Mouse (Mus musculus): Measurements from ENCODE around the gene Megf9. TPM values are rescaled to one million over a fixed set of nuclear protein-coding genes. Genes with fewer than 3 reads are reported as not detected.

Gene Megf9
- total and polyA plus RNA-seq, 2 experiments, result 8.6 to 9.9 TPM

- TF ChIP-seq CTCF (IDR thresholded peaks at IDR 0.05; ENCODE audit: low read depth, low read length) (no peak), POLR2A (IDR thresholded peaks at IDR 0.05; ENCODE audit: extremely low read depth, insufficient read depth, low read length) (no peak)
- Histone ChIP-seq H3K9ac (ENCODE audit: low read depth, low read length) (no peak overlapping the region), H3K4me3 (ENCODE audit: insufficient read depth, low read depth, low read length) (no peak overlapping the region), H3K27ac (replicated peaks; ENCODE audit: insufficient read depth, low read depth, low read length) (no peak overlapping the region), H3K79me2 (ENCODE audit: control insufficient read depth, insufficient read depth, low read length) (no peaks in the 10 kb centered on the region), H3K27me3 (ENCODE audit: control insufficient read depth, insufficient read depth, low read length) (no peaks in the 10 kb centered on the region), H3K36me3 (ENCODE audit: control insufficient read depth, insufficient read depth, low read length) (no peaks in the 10 kb centered on the region), H3K4me1 (ENCODE audit: control insufficient read depth, insufficient read depth, low read length) (no peaks in the 10 kb centered on the region)
- 98% methylated on average over 2 of the region's 2 CpGs for WGBS
- no peak for DNase-seq (ENCODE audit: extremely low read depth, low read depth, low spot score)
These were observed 135.7 kb downstream of the Megf9 start for GRCm38 (mm10) chr4:70399074-70399473.

- no peak for DNase-seq (ENCODE audit: extremely low read depth, low read depth, low spot score)
- no peaks in the 10 kb centered on the region for H3K79me2 ChIP-seq (ENCODE audit: control insufficient read depth, insufficient read depth, low read length)
- no peaks in the 10 kb centered on the region for H3K4me1 ChIP-seq (ENCODE audit: control insufficient read depth, insufficient read depth, low read length)
- H3K4me3 ChIP-seq (ENCODE audit: insufficient read depth, low read depth, low read length), result no peak overlapping the region
- no peak overlapping the region for H3K9ac ChIP-seq (ENCODE audit: low read depth, low read length)
- no peak for TF ChIP-seq POLR2A (IDR thresholded peaks at IDR 0.05; ENCODE audit: extremely low read depth, insufficient read depth, low read length)
- TF ChIP-seq CTCF (IDR thresholded peaks at IDR 0.05; ENCODE audit: low read depth, low read length), result no peak
- no peak overlapping the region for H3K27ac ChIP-seq (replicated peaks; ENCODE audit: insufficient read depth, low read depth, low read length)
- H3K27me3 ChIP-seq (ENCODE audit: control insufficient read depth, insufficient read depth, low read length), result no peaks in the 10 kb centered on the region
- 90% methylated on average over 4 of the region's 4 CpGs for WGBS
- H3K36me3 ChIP-seq (ENCODE audit: control insufficient read depth, insufficient read depth, low read length), result no peaks in the 10 kb centered on the region
These were observed 136.7 kb downstream of the Megf9 start for GRCm38 (mm10) chr4:70398088-70398487.

- TF ChIP-seq CTCF (IDR thresholded peaks at IDR 0.05; ENCODE audit: low read depth, low read length), result no peak
- TF ChIP-seq POLR2A (IDR thresholded peaks at IDR 0.05; ENCODE audit: extremely low read depth, insufficient read depth, low read length), result no peak
- Histone ChIP-seq H3K4me3 (ENCODE audit: insufficient read depth, low read depth, low read length) (no peak overlapping the region), H3K9ac (ENCODE audit: low read depth, low read length) (no peak overlapping the region), H3K4me1 (ENCODE audit: control insufficient read depth, insufficient read depth, low read length) (no peaks in the 10 kb centered on the region), H3K27ac (replicated peaks; ENCODE audit: insufficient read depth, low read depth, low read length) (no peak overlapping the region), H3K36me3 (ENCODE audit: control insufficient read depth, insufficient read depth, low read length) (no peaks in the 10 kb centered on the region), H3K27me3 (ENCODE audit: control insufficient read depth, insufficient read depth, low read length) (no peaks in the 10 kb centered on the region), H3K79me2 (ENCODE audit: control insufficient read depth, insufficient read depth, low read length) (no peaks in the 10 kb centered on the region)
- 95% methylated on average over 5 of the region's 5 CpGs for WGBS
- no peak for DNase-seq (ENCODE audit: extremely low read depth, low read depth, low spot score)
These were observed 138.1 kb downstream of the Megf9 start for GRCm38 (mm10) chr4:70396701-70397100.

GRCm38 (mm10) chr4:70394736-70395135, 140.1 kb downstream of the Megf9 start:
- DNase-seq (ENCODE audit: extremely low read depth, low read depth, low spot score), result no peak
- Histone ChIP-seq H3K27me3 (ENCODE audit: control insufficient read depth, insufficient read depth, low read length) (no peaks in the 10 kb centered on the region), H3K79me2 (ENCODE audit: control insufficient read depth, insufficient read depth, low read length) (no peaks in the 10 kb centered on the region), H3K4me1 (ENCODE audit: control insufficient read depth, insufficient read depth, low read length) (no peaks in the 10 kb centered on the region), H3K9ac (ENCODE audit: low read depth, low read length) (no peak overlapping the region), H3K4me3 (ENCODE audit: insufficient read depth, low read depth, low read length) (no peak overlapping the region), H3K36me3 (ENCODE audit: control insufficient read depth, insufficient read depth, low read length) (no peaks in the 10 kb centered on the region), H3K27ac (replicated peaks; ENCODE audit: insufficient read depth, low read depth, low read length) (no peak overlapping the region)
- WGBS, result 94% methylated on average over 2 of the region's 2 CpGs
- TF ChIP-seq CTCF (IDR thresholded peaks at IDR 0.05; ENCODE audit: low read depth, low read length) (no peak), POLR2A (IDR thresholded peaks at IDR 0.05; ENCODE audit: extremely low read depth, insufficient read depth, low read length) (no peak)

GRCm38 (mm10) chr4:70391760-70392372, 142.9 kb downstream of the Megf9 start:
- no peak for DNase-seq (ENCODE audit: extremely low read depth, low read depth, low spot score)
- no peaks in the 10 kb centered on the region for H3K27me3 ChIP-seq (ENCODE audit: control insufficient read depth, insufficient read depth, low read length)
- H3K9ac ChIP-seq (ENCODE audit: low read depth, low read length), result no peak overlapping the region
- H3K27ac ChIP-seq (replicated peaks; ENCODE audit: insufficient read depth, low read depth, low read length), result no peak overlapping the region
- H3K4me1 ChIP-seq (ENCODE audit: control insufficient read depth, insufficient read depth, low read length), result no peaks in the 10 kb centered on the region
- TF ChIP-seq CTCF (IDR thresholded peaks at IDR 0.05; ENCODE audit: low read depth, low read length), result no peak
- no peak for TF ChIP-seq POLR2A (IDR thresholded peaks at IDR 0.05; ENCODE audit: extremely low read depth, insufficient read depth, low read length)
- WGBS, result 88% methylated on average over 11 of the region's 11 CpGs
- H3K36me3 ChIP-seq (ENCODE audit: control insufficient read depth, insufficient read depth, low read length), result no peaks in the 10 kb centered on the region
- no peaks in the 10 kb centered on the region for H3K79me2 ChIP-seq (ENCODE audit: control insufficient read depth, insufficient read depth, low read length)
- H3K4me3 ChIP-seq (ENCODE audit: insufficient read depth, low read depth, low read length), result no peak overlapping the region

- TF ChIP-seq CTCF (IDR thresholded peaks at IDR 0.05; ENCODE audit: low read depth, low read length) (no peak), POLR2A (IDR thresholded peaks at IDR 0.05; ENCODE audit: extremely low read depth, insufficient read depth, low read length) (no peak)
- Histone ChIP-seq H3K36me3 (ENCODE audit: control insufficient read depth, insufficient read depth, low read length) (no peaks in the 10 kb centered on the region), H3K9ac (ENCODE audit: low read depth, low read length) (no peak overlapping the region), H3K4me3 (ENCODE audit: insufficient read depth, low read depth, low read length) (no peak overlapping the region), H3K27me3 (ENCODE audit: control insufficient read depth, insufficient read depth, low read length) (no peaks in the 10 kb centered on the region), H3K4me1 (ENCODE audit: control insufficient read depth, insufficient read depth, low read length) (no peaks in the 10 kb centered on the region), H3K27ac (replicated peaks; ENCODE audit: insufficient read depth, low read depth, low read length) (no peak overlapping the region), H3K79me2 (ENCODE audit: control insufficient read depth, insufficient read depth, low read length) (no peaks in the 10 kb centered on the region)
- 96% methylated on average over 9 of the region's 9 CpGs for WGBS
- DNase-seq (ENCODE audit: extremely low read depth, low read depth, low spot score), result no peak
These were observed 143.7 kb downstream of the Megf9 start for GRCm38 (mm10) chr4:70391073-70391472.
